Mouse (Mus musculus): ENCODE data around the gene Strip1. TPM values are rescaled to one million over a fixed set of nuclear protein-coding genes. Genes with fewer than 3 reads are reported as not detected.

The Strip1 gene
- 158 and 170 TPM in 2 replicates for polyA plus RNA-seq (2014; fragmentation: Nextera tagmentation; extraction: Ambion mirVana)

DNA sequence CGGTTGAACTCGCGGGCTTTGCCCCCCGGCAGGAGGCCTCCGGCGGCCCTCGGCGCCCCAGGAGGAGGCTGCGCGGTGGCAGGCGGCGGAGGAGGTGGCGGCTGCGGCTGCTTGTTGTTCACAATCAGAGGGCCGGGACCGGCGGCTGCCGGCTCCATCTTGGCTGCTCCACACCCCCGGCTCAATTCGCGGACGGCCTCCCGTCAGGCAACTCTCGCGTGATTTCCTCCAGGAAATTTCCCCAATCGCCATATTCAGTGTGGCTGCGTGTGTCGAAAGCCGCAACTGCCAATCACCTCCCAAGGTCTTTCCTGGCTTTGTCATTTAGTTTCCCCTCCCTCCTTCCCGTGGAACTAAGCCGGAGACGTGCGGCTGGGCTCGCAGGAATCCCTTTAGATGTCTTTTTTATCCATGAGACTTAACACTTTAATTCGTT lies at the start of gene Strip1:
Gene Strip1 (minus strand): TSS at position 172 of the 436 bp plus-strand sequence.
- Histone ChIP-seq H3K27ac (peak within 1 kb of the TSS; percentile 99), H3K9ac (peak within 1 kb of the TSS; percentile 98), H3K9me3 (ENCODE audit: control insufficient read depth, low read length) (no peaks in the 10 kb centered on the region), H3K4me3 (replicated peaks; ENCODE audit: low read length) (peak within 1 kb of the TSS; percentile 92), H3K4me1 (replicated peaks; ENCODE audit: control insufficient read depth, insufficient read depth, low read length) (peaks cover 19% of the 10 kb centered on the region), H3K4me2 (replicated peaks) (peak within 1 kb of the TSS; percentile 74), H3K36me3 (replicated peaks; ENCODE audit: control insufficient read depth, insufficient read depth) (peaks cover 30% of the 10 kb centered on the region), H3K27me3 (ENCODE audit: control insufficient read depth, insufficient read depth, low read length) (no peaks in the 10 kb centered on the region)
- WGBS, result under 1% methylated on average over 35 of the region's 35 CpGs
- ATAC-seq (ENCODE audit: low FRiP score) (peak; percentile 97), DNase-seq (ENCODE audit: low spot score) (peak; percentile 96)

GRCm38 (mm10) chr3:107680790-107681576 lies 49.5 kb upstream of the Strip1 start:
- peak overlapping the region; percentile 45; the same call in 1 of the 2 replicates for H3K27ac ChIP-seq
- DNase-seq (ENCODE audit: low spot score), result peak; percentile 57
- no peaks in the 10 kb centered on the region for H3K9me3 ChIP-seq (ENCODE audit: control insufficient read depth, low read length)
- WGBS, result 30% methylated on average over 7 of the region's 7 CpGs
- peaks cover 27% of the 10 kb centered on the region for H3K4me1 ChIP-seq (replicated peaks; ENCODE audit: control insufficient read depth, insufficient read depth, low read length)
- no peak overlapping the region; the same call in 1 of the 2 replicates for H3K4me2 ChIP-seq (replicated peaks)
- H3K9ac ChIP-seq, result no peak overlapping the region
- H3K36me3 ChIP-seq (replicated peaks; ENCODE audit: control insufficient read depth, insufficient read depth), result peaks cover 16% of the 10 kb centered on the region
- H3K4me3 ChIP-seq (replicated peaks; ENCODE audit: low read length), result no peak overlapping the region
- no peaks in the 10 kb centered on the region for H3K27me3 ChIP-seq (ENCODE audit: control insufficient read depth, insufficient read depth, low read length)
- ATAC-seq (ENCODE audit: low FRiP score), result peak; percentile 59; the same call in 1 of the 2 replicates

DNA sequence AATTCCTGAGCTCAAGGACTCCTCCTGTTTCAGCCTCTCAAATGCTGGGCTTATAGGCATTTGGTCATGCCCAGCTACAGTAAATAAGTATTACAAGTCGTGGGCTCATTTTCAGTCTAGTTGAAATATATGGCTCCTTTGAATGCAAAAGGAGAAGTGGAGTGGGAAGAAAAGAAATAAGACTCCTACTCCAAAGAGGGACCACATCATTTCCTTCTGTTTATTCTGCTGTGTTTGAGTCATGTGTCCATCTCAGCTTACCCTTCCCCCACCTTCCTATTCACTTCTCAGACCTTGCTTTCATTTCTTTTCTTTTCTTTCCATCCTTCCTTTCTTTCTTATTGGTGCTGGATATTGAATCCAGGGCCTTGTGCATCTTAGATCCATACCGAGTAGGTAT lies 40.0 kb upstream of the Strip1 start:
- Histone ChIP-seq H3K4me1 (replicated peaks; ENCODE audit: control insufficient read depth, insufficient read depth, low read length) (no peaks in the 10 kb centered on the region), H3K4me2 (replicated peaks) (no peak overlapping the region), H3K36me3 (replicated peaks; ENCODE audit: control insufficient read depth, insufficient read depth) (peaks cover 93% of the 10 kb centered on the region), H3K9ac (no peak overlapping the region), H3K27ac (no peak overlapping the region), H3K4me3 (replicated peaks; ENCODE audit: low read length) (no peak overlapping the region), H3K9me3 (ENCODE audit: control insufficient read depth, low read length) (no peaks in the 10 kb centered on the region), H3K27me3 (ENCODE audit: control insufficient read depth, insufficient read depth, low read length) (no peaks in the 10 kb centered on the region)
- ATAC-seq (ENCODE audit: low FRiP score) (no peak), DNase-seq (ENCODE audit: low spot score) (no peak)
- 93% methylated on average over 2 of the region's 2 CpGs for WGBS

DNA sequence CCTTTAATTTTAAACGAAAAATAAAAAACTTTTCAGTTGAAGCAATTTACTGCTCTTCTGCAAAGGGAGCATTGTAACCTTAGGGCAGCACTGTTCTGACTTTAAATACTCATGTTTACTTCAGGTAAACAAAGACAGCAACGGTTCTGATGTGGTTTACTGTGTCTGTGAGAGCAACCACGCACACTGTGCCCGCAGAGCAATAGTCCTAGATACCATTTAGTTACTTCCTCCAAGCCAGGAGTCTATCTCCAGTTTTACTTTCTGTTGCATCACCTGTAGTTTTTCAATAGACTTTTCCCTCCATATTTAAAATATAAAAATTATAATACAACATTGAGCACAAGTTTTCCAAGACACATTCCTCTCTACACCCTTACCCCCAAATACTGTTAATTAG lies 39.0 kb upstream of the Strip1 start:
- Histone ChIP-seq H3K4me1 (replicated peaks; ENCODE audit: control insufficient read depth, insufficient read depth, low read length) (no peaks in the 10 kb centered on the region), H3K4me2 (replicated peaks) (no peak overlapping the region), H3K27me3 (ENCODE audit: control insufficient read depth, insufficient read depth, low read length) (no peaks in the 10 kb centered on the region), H3K9me3 (ENCODE audit: control insufficient read depth, low read length) (no peaks in the 10 kb centered on the region), H3K36me3 (replicated peaks; ENCODE audit: control insufficient read depth, insufficient read depth) (peaks cover 93% of the 10 kb centered on the region), H3K4me3 (replicated peaks; ENCODE audit: low read length) (no peak overlapping the region), H3K9ac (no peak overlapping the region), H3K27ac (no peak overlapping the region)
- 92% methylated on average over 4 of the region's 4 CpGs for WGBS
- DNase-seq (ENCODE audit: low spot score), result no peak
- ATAC-seq (ENCODE audit: low FRiP score), result no peak

GRCm38 (mm10) chr3:107668786-107669185 lies 37.3 kb upstream of the Strip1 start:
- Histone ChIP-seq H3K4me1 (replicated peaks; ENCODE audit: control insufficient read depth, insufficient read depth, low read length) (no peaks in the 10 kb centered on the region), H3K27ac (no peak overlapping the region), H3K4me3 (replicated peaks; ENCODE audit: low read length) (no peak overlapping the region), H3K9ac (no peak overlapping the region), H3K36me3 (replicated peaks; ENCODE audit: control insufficient read depth, insufficient read depth) (peaks cover 93% of the 10 kb centered on the region), H3K9me3 (ENCODE audit: control insufficient read depth, low read length) (no peaks in the 10 kb centered on the region), H3K27me3 (ENCODE audit: control insufficient read depth, insufficient read depth, low read length) (no peaks in the 10 kb centered on the region), H3K4me2 (replicated peaks) (no peak overlapping the region)
- WGBS, result 94% methylated on average over 7 of the region's 7 CpGs
- DNase-seq (ENCODE audit: low spot score), result no peak
- ATAC-seq (ENCODE audit: low FRiP score), result no peak

DNA sequence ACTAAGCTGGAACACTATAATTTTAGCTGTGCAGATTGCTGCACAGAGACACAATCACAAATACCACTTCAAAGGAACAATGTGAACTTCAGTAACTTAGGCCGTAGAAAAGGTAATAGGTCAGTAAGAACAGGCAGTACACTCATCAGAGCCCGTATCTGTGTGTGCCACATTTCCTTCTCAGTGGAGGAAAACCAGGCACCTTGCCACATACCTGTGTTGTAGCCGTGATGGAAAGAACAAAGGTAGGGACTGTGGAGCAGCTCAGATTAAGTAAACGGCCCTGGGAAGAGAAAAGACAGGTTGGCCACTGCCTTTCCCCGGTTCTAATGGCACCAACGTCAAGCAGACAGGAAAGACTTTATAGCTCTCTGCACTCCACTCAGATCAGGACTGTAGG lies 35.9 kb upstream of the Strip1 start:
- ATAC-seq (ENCODE audit: low FRiP score), result no peak
- 91% methylated on average over 6 of the region's 6 CpGs for WGBS
- Histone ChIP-seq H3K4me3 (replicated peaks; ENCODE audit: low read length) (no peak overlapping the region), H3K9me3 (ENCODE audit: control insufficient read depth, low read length) (no peaks in the 10 kb centered on the region), H3K36me3 (replicated peaks; ENCODE audit: control insufficient read depth, insufficient read depth) (peaks cover 97% of the 10 kb centered on the region), H3K9ac (no peak overlapping the region), H3K27ac (no peak overlapping the region), H3K4me1 (replicated peaks; ENCODE audit: control insufficient read depth, insufficient read depth, low read length) (no peaks in the 10 kb centered on the region), H3K4me2 (replicated peaks) (no peak overlapping the region), H3K27me3 (ENCODE audit: control insufficient read depth, insufficient read depth, low read length) (no peaks in the 10 kb centered on the region)
- DNase-seq (ENCODE audit: low spot score), result no peak

DNA sequence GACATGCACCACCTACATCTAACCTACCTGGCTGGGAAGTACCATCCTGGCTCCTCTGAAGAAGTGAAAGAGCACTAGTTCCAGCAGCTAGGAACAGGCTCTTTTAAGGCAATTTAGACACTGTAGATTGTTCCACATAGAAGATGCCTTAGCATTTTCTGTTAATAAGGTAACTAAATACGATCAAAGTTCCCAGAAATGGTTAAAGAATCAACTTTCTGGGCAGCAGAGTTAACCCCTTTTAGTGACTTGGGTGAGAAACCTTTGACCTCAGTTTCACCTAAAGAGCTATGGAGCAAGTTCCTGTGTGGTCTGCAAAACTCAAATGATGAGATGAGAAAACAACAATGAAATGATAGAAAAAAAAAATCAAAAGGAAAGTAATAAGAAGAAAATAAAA lies 33.1 kb upstream of the Strip1 start:
- Histone ChIP-seq H3K36me3 (replicated peaks; ENCODE audit: control insufficient read depth, insufficient read depth) (peaks cover 100% of the 10 kb centered on the region), H3K9me3 (ENCODE audit: control insufficient read depth, low read length) (no peaks in the 10 kb centered on the region), H3K9ac (no peak overlapping the region), H3K27me3 (ENCODE audit: control insufficient read depth, insufficient read depth, low read length) (no peaks in the 10 kb centered on the region), H3K4me1 (replicated peaks; ENCODE audit: control insufficient read depth, insufficient read depth, low read length) (no peaks in the 10 kb centered on the region), H3K4me3 (replicated peaks; ENCODE audit: low read length) (no peak overlapping the region), H3K4me2 (replicated peaks) (no peak overlapping the region), H3K27ac (no peak overlapping the region)
- DNase-seq (ENCODE audit: low spot score) (no peak), ATAC-seq (ENCODE audit: low FRiP score) (no peak)
- WGBS, result 96% methylated on average over 1 of the region's 1 CpGs

- Histone ChIP-seq H3K4me1 (replicated peaks; ENCODE audit: control insufficient read depth, insufficient read depth, low read length) (no peaks in the 10 kb centered on the region), H3K4me3 (replicated peaks; ENCODE audit: low read length) (no peak overlapping the region), H3K27ac (no peak overlapping the region), H3K27me3 (ENCODE audit: control insufficient read depth, insufficient read depth, low read length) (no peaks in the 10 kb centered on the region), H3K9ac (no peak overlapping the region), H3K36me3 (replicated peaks; ENCODE audit: control insufficient read depth, insufficient read depth) (peaks cover 65% of the 10 kb centered on the region), H3K4me2 (replicated peaks) (no peak overlapping the region), H3K9me3 (ENCODE audit: control insufficient read depth, low read length) (no peaks in the 10 kb centered on the region)
- 87% methylated on average over 1 of the region's 1 CpGs for WGBS
- DNase-seq (ENCODE audit: low spot score) (no peak), ATAC-seq (ENCODE audit: low FRiP score) (no peak)
Measured at GRCm38 (mm10) chr3:107659000-107659399, 27.5 kb upstream of the Strip1 start.

DNA sequence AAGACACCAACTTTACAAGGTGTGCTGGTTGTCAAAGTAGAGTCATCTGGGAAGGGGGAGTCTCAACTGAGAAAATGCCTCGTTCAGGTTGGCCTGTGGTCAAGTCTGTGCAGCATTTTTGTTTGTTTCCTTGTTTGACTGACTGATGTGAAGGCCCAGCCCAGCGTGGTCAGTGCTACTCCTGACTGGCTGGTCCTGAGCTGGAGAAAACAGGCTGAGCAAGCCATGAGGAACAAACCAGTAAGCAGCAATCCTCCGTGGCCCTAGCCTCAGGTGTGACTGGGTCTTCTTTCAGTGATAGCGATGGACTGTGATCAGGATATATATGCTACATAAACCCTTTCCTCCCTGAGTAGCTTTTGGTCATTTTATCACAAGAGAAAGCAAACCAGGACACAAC lies 25.4 kb upstream of the Strip1 start:
- no peaks in the 10 kb centered on the region for H3K27me3 ChIP-seq (ENCODE audit: control insufficient read depth, insufficient read depth, low read length)
- DNase-seq (ENCODE audit: low spot score) (no peak), ATAC-seq (ENCODE audit: low FRiP score) (no peak)
- H3K4me3 ChIP-seq (replicated peaks; ENCODE audit: low read length), result no peak overlapping the region
- no peaks in the 10 kb centered on the region for H3K4me1 ChIP-seq (replicated peaks; ENCODE audit: control insufficient read depth, insufficient read depth, low read length)
- peaks cover 44% of the 10 kb centered on the region for H3K36me3 ChIP-seq (replicated peaks; ENCODE audit: control insufficient read depth, insufficient read depth)
- H3K9me3 ChIP-seq (ENCODE audit: control insufficient read depth, low read length), result no peaks in the 10 kb centered on the region
- H3K27ac ChIP-seq, result no peak overlapping the region
- H3K4me2 ChIP-seq (replicated peaks), result no peak overlapping the region
- WGBS, result 84% methylated on average over 4 of the region's 4 CpGs
- no peak overlapping the region for H3K9ac ChIP-seq

All from hindbrain, embryonic 14.5 days (tissue).